Mouse (Mus musculus) lung, embryonic 14.5 days (tissue): ENCODE measurements around the gene Pebp1. TPM values are rescaled to one million over a fixed set of nuclear protein-coding genes. Genes with fewer than 3 reads are reported as not detected.

Experiments used
- ATAC-seq: fragments of 200-750 bp; cut with Nextera tagmentation; 2 replicates; pipeline ENCODE4 v1.8.0; 2017; ENCODE audit warnings: mild to moderate bottlenecking, moderate TSS enrichment, moderate library complexity; ENCODE audit not compliant: insufficient read depth
- DNase-seq: peaks from one replicate; pipeline ENCODE4 v3.0.0-alpha.2; 2015
- H3K27ac ChIP-seq: fragments of 300-500 bp; sonication (generic); 2 replicates; pipeline ENCODE4 v1.5.1; 2014; ENCODE audit warnings: low read depth, mild to moderate bottlenecking, moderate library complexity
- H3K27me3 ChIP-seq: fragments of 300-500 bp; sonication (generic); 2 replicates; pipeline ENCODE4 v1.6.1; 2014; ENCODE audit warnings: low read length, control low read depth; ENCODE audit not compliant: insufficient read depth
- H3K36me3 ChIP-seq: fragments of 300-500 bp; sonication (generic); 2 replicates; pipeline ENCODE4 v1.6.1; 2014; ENCODE audit warnings: control low read depth; ENCODE audit not compliant: insufficient read depth
- H3K4me1 ChIP-seq: fragments of 300-500 bp; sonication (generic); 2 replicates; pipeline ENCODE4 v1.6.1; 2014; ENCODE audit warnings: antibody characterized with exemption, control low read depth; ENCODE audit not compliant: insufficient read depth
- H3K4me2 ChIP-seq: fragments of 300-500 bp; sonication (generic); 2 replicates; pipeline ENCODE4 v1.6.1; 2014; ENCODE audit warnings: mild to moderate bottlenecking
- H3K4me3 ChIP-seq: fragments of 300-500 bp; sonication (generic); 2 replicates; pipeline ENCODE4 v1.5.1; 2014; ENCODE audit warnings: low read depth, low read length
- H3K9ac ChIP-seq: fragments of 300-500 bp; sonication (generic); 2 replicates; pipeline ENCODE4 v1.6.1; 2014
- H3K9me3 ChIP-seq: fragments of 300-500 bp; sonication (generic); 2 replicates; pipeline ENCODE4 v1.6.1; 2016; ENCODE audit warnings: low read depth, low read length, control low read depth
- CTCF ChIP-seq: IDR thresholded peaks from 2 replicates; pipeline ENCODE4 v1.5.1; 2016; ENCODE audit warnings: antibody characterized with exemption, low read depth
- WGBS: fragments of 180-500 bp; shearing (Covaris S2); extraction: QIAGEN DNeasy Blood & Tissue Kit; methylation state at CpG from one replicate; pipeline ENCODE4 v1.1.7; 2014; 5-methylcytosine and 5-hydroxymethylcytosine counted together
- polyA plus RNA-seq: library from polyadenylated mRNA; unstranded; fragments of >200 nt; fragmentation: Nextera tagmentation; extraction: Ambion mirVana; gene quantifications from 2 replicates; pipeline ENCODE4 v1.2.1, GENCODE M21; 2014

The Pebp1 gene
- polyA plus RNA-seq, 1 experiment from 2014 or later: 755 TPM

DNA sequence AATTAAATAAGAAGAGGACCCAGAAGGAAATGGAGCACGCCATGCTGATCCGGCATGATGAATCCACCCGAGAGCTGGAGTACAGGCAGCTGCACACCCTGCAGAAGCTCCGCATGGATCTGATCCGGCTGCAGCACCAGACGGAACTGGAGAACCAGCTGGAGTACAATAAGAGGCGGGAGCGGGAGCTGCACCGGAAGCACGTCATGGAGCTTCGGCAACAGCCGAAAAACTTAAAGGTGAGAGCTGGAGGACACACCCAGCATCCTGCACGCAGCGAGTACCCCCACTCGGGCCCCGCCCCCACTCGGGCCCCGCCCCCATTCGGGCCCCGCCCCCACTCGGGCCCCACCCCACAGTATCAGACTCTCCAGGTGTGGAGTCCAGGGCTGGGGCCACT lies 23.9 kb downstream of the Pebp1 start:
- H3K27me3 ChIP-seq: no peaks in the 10 kb centered on the region
- TF ChIP-seq CTCF: no peak
- no peak overlapping the region for H3K4me3 ChIP-seq
- DNase-seq: no peak
- H3K9ac ChIP-seq: no peak overlapping the region
- WGBS: 84% methylated on average over 20 of the region's 21 CpGs
- peaks cover 4% of the 10 kb centered on the region; the same call in 1 of the 2 replicates for H3K9me3 ChIP-seq
- no peaks in the 10 kb centered on the region for H3K4me1 ChIP-seq
- peaks cover 11% of the 10 kb centered on the region; the same call in 1 of the 2 replicates for H3K36me3 ChIP-seq
- no peak for ATAC-seq
- no peak overlapping the region for H3K4me2 ChIP-seq
- H3K27ac ChIP-seq: no peak overlapping the region

DNA sequence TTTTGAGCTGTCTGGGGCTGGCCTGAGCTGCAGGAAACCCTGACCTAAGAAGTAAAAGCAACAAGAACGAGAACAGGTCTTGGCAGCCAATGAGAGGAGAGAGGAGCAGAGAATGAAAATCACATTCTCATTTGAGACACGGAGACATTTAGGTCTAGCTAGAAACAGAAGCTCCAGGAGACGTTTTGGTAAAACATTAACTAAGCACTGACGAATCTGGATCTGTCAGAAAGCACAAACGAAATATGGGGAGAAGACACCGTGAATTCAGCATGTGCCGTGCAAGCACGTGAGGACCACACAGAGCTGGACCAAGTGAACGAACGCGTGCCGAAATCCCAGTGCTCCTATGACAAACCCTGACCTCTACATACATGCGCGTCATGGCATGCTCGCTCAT lies 29.1 kb downstream of the Pebp1 start:
- 86% methylated on average over 15 of the region's 15 CpGs for WGBS
- H3K9me3 ChIP-seq: no peaks in the 10 kb centered on the region
- no peak overlapping the region for H3K9ac ChIP-seq
- H3K27ac ChIP-seq: no peak overlapping the region
- TF ChIP-seq CTCF: no peak
- 0 out of 2 replicates have a peak, but pooled peaks cover 14% of the 10 kb centered on the region for H3K36me3 ChIP-seq
- H3K4me1 ChIP-seq: no peaks in the 10 kb centered on the region
- ATAC-seq (no peak), DNase-seq (no peak)
- H3K4me3 ChIP-seq: no peak overlapping the region
- H3K27me3 ChIP-seq: no peaks in the 10 kb centered on the region
- no peak overlapping the region for H3K4me2 ChIP-seq

DNA sequence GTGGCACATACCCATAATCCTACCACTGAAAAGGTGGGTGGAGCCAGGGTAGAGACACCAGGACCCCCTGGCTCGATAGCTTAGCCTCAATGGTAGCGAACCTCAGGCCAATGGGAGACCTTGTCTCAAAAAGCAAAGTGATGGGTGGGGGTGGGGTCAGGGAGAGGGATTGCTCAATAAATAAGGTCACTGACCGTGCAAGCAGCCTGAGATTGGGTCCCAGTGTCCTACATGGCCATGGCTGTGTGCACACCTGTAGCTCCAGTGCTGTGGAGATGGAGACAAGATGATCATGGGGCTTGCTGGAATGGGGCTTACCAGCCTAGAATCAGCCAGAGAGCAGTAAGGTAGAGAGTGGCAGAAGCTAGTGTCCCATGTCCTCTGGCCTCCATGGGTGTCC lies 35.7 kb downstream of the Pebp1 start:
- no peaks in the 10 kb centered on the region for H3K9me3 ChIP-seq
- DNase-seq: no peak
- H3K9ac ChIP-seq: no peak overlapping the region
- no peak for ATAC-seq
- peaks cover 23% of the 10 kb centered on the region for H3K36me3 ChIP-seq
- no peaks in the 10 kb centered on the region for H3K4me1 ChIP-seq
- WGBS: 94% methylated on average over 3 of the region's 3 CpGs
- no peak overlapping the region for H3K4me3 ChIP-seq
- no peak overlapping the region for H3K4me2 ChIP-seq
- no peak overlapping the region for H3K27ac ChIP-seq
- TF ChIP-seq CTCF: no peak
- no peaks in the 10 kb centered on the region for H3K27me3 ChIP-seq

DNA sequence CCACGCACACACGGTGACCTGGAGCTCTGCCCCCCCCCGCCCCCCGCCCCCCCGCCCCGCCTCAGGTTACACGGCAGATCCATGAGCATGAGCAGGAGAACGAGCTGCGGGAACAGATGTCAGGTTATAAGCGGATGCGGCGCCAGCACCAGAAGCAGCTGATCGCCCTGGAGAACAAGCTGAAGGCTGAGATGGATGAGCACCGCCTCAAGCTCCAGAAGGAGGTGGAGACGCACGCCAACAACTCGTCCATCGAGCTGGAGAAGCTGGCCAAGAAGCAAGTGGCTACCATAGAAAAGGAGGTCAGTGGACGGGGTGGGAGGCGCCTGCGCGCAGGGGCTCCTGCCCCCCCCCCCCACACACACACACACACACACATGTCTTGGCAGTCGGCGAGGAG lies 36.6 kb downstream of the Pebp1 start:
- no peaks in the 10 kb centered on the region for H3K27me3 ChIP-seq
- H3K4me1 ChIP-seq: no peaks in the 10 kb centered on the region
- H3K4me3 ChIP-seq: no peak overlapping the region
- DNase-seq (no peak), ATAC-seq (no peak)
- no peaks in the 10 kb centered on the region for H3K9me3 ChIP-seq
- no peak overlapping the region for H3K27ac ChIP-seq
- no peak overlapping the region for H3K9ac ChIP-seq
- peaks cover 14% of the 10 kb centered on the region for H3K36me3 ChIP-seq
- no peak overlapping the region for H3K4me2 ChIP-seq
- WGBS: 46% methylated on average over 22 of the region's 24 CpGs
- no peak for TF ChIP-seq CTCF

DNA sequence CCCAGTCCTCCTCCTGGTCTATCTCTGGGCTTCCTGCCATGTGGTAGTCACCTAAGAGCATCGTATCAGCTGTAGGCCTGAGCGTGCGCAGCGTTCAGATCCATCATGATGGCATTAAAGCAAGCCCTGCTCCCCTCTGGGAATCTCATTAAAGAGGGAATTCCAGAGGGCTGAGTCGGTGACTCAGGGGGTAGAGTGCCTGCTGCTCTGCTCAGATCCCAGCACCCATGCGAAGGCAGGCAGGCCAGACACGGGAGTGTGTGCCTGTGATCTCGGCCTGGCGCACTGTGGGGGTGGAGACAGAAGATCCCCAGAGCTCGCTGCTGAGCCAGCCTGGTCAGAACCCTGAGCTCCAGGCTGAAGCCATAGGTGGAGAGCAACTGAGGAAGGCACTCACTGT lies 39.1 kb downstream of the Pebp1 start:
- ATAC-seq (no peak), DNase-seq (no peak)
- WGBS: 24% methylated on average over 10 of the region's 10 CpGs
- no peaks in the 10 kb centered on the region for H3K9me3 ChIP-seq
- no peak overlapping the region for H3K4me2 ChIP-seq
- no peak for TF ChIP-seq CTCF
- no peak overlapping the region for H3K4me3 ChIP-seq
- H3K36me3 ChIP-seq: peaks cover 10% of the 10 kb centered on the region
- H3K27me3 ChIP-seq: no peaks in the 10 kb centered on the region
- H3K9ac ChIP-seq: no peak overlapping the region
- H3K4me1 ChIP-seq: no peaks in the 10 kb centered on the region
- no peak overlapping the region for H3K27ac ChIP-seq

DNA sequence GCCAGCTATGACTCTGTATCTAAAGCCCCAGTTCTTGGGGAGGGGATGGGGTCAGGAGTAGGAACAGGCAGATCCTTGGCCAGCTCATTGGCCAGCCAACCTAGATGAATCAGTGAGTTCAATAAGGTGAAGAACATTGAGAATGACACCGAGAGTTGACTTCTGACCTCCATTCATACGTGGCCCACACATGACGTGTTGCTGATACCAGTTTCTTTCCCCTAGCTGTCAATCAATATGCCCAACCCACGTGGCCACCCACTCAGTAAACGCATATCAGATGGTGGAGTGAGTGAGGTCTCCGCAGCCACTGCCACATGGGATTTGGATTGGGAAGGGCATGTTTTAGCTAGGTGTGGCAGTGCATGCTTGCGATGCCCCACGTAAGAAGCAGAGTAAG lies 42.3 kb downstream of the Pebp1 start:
- Histone ChIP-seq H3K27me3 (no peaks in the 10 kb centered on the region), H3K9me3 (no peaks in the 10 kb centered on the region), H3K27ac (no peak overlapping the region), H3K9ac (no peak overlapping the region), H3K36me3 (no peaks in the 10 kb centered on the region), H3K4me3 (no peak overlapping the region), H3K4me1 (no peaks in the 10 kb centered on the region), H3K4me2 (no peak overlapping the region)
- WGBS: 88% methylated on average over 8 of the region's 8 CpGs
- no peak for ATAC-seq
- TF ChIP-seq CTCF: no peak
- DNase-seq: no peak

DNA sequence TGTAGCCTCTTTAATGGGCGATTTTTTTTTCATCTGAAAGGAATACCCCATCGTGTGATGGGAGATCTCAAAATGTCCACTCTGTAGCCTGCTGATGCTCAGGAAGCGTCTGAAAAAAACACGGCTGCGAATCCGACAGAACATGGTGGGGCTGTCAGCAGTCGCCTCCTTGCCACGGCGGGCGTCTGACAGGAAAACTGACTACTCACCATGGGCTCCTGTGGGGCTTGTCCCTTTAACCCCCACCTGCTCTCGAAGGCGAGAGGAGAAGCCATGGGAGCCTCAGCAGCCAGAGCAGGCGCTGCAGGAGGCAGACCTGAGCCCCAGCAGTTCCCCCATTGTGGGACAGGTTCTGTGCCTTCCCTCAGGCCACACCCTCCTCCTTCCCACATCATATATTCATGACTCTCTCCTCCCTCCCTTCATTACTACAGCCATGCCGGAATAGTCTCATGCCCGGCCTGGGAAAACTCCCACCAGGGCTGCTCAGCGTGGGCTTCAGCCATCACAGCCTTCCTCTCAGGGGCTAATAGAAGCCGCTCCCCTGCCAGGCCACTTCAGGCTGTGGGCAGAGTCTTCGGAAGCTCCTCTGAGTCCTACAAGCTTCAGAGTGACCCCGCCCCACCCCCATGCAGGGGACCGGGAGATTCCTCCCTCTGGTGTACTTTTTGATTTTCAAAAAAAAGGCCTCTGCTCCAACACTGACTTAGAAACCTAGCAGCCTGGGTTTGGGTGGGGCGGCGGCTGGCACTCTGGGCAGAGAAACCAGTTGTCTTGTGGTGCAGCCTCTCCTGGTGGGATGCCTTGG lies 44.5 kb downstream of the Pebp1 start:
- DNase-seq: peak; percentile 38
- TF ChIP-seq CTCF: no peak
- H3K27ac ChIP-seq: no peak overlapping the region
- H3K4me3 ChIP-seq: peak overlapping the region; percentile 27
- no peaks in the 10 kb centered on the region for H3K36me3 ChIP-seq
- ATAC-seq: peak; percentile 15; the same call in 1 of the 2 replicates
- no peaks in the 10 kb centered on the region for H3K4me1 ChIP-seq
- H3K27me3 ChIP-seq: no peaks in the 10 kb centered on the region
- peak overlapping the region; percentile 35; the same call in 1 of the 2 replicates for H3K9ac ChIP-seq
- H3K4me2 ChIP-seq: peak overlapping the region; percentile 80
- 29% methylated on average over 22 of the region's 22 CpGs for WGBS
- H3K9me3 ChIP-seq: no peaks in the 10 kb centered on the region
